Mouse (Mus musculus) inflammation-experienced regulatory T-cells, adult 16 weeks (primary cell): ENCODE results near the gene Chrnb4. TPM values are rescaled to one million over a fixed set of nuclear protein-coding genes. Genes with fewer than 3 reads are reported as not detected.

Experiments
- polyA plus RNA-seq: library from polyadenylated mRNA; unstranded; fragments of 100-300 nt; shearing (Covaris generic); gene quantifications from one replicate; pipeline ENCODE4 v1.2.1, GENCODE M21; 2017

The Chrnb4 gene
- 0.10 TPM for polyA plus RNA-seq

GRCm38 (mm10) chr9:55048211-55048880 is at the start of gene Chrnb4:
TSS of gene Chrnb4 (minus strand) at chr9:55048779.

DNA sequence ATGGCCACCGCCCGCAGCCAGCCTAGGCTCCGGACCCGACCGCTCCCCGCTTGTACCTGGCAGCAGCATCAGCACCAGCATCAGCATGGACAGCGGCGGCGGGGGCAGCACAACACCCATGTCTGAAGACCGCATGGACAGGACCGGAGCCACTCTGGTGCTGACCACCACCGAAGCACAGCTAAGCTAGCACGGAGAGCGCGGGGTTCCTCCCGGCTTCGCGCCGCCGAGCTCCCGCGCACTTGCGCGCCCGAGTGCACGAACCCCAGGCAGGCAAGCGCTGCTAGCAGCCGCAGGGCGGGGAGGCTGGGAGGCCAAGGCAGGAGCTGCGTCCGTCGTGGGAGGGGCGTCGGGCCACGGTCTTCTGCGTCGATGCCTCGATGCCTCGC is 22.3 kb downstream of the Chrnb4 start, which contains the start of gene Chrna3:
Gene Chrna3, minus strand, starts transcription at position 288 of the 389 bp plus-strand sequence.

GRCm38 (mm10) chr9:54980674-54981073 is 67.9 kb downstream of the Chrnb4 start, which contains the start of gene Chrna5:
TSS of gene Chrna5 (plus strand) at chr9:54980880.

Other genes starting within 250 kb of the Chrnb4 start
- gene Ireb2, start 185.0 kb downstream of the Chrnb4 start, polyA plus RNA-seq, result 27.8 TPM
- gene Hykk, start 131.5 kb downstream of the Chrnb4 start, polyA plus RNA-seq, result 0.38 TPM
- 273 TPM for gene Psma4, start 98.0 kb downstream of the Chrnb4 start, polyA plus RNA-seq
- gene AY074887, start 97.8 kb downstream of the Chrnb4 start, polyA plus RNA-seq, result not detected
- not detected for gene Chrna5, start 67.9 kb downstream of the Chrnb4 start, polyA plus RNA-seq
- not detected for gene Chrna3, start 22.2 kb downstream of the Chrnb4 start, polyA plus RNA-seq
- gene Ube2q2, start 100.1 kb upstream of the Chrnb4 start, polyA plus RNA-seq, result 11.3 TPM
- gene Fbxo22, start 160.1 kb upstream of the Chrnb4 start, polyA plus RNA-seq, result 69.3 TPM